Mouse (Mus musculus) neural tube, embryonic 13.5 days (tissue): ENCODE data around the gene Zfp74. TPM values are rescaled to one million over a fixed set of nuclear protein-coding genes. Genes with fewer than 3 reads are reported as not detected.
"Not testable (repeated sequence)": the region's sequence is repeated elsewhere in the genome, so short reads cannot be mapped to it uniquely, and the experiment has no call there.

Experiments
- ATAC-seq: fragments of 200-750 bp; cut with Nextera tagmentation; 2 replicates; pipeline ENCODE4 v1.8.0; 2017; ENCODE audit warnings: low read depth, mild to moderate bottlenecking, moderate TSS enrichment, moderate library complexity
- H3K27ac ChIP-seq: fragments of 300-500 bp; sonication (generic); replicated peaks from 2 replicates; pipeline ENCODE4 v1.5.1; 2015; ENCODE audit warnings: moderate library complexity, mild to moderate bottlenecking, inconsistent platforms
- H3K27me3 ChIP-seq: fragments of 300-500 bp; sonication (generic); 2 replicates; pipeline ENCODE4 v1.6.1; 2015; ENCODE audit warnings: mild to moderate bottlenecking, inconsistent platforms
- H3K36me3 ChIP-seq: fragments of 300-500 bp; sonication (generic); 2 replicates; pipeline ENCODE4 v1.6.1; 2015; ENCODE audit warnings: mild to moderate bottlenecking, inconsistent platforms
- H3K4me1 ChIP-seq: fragments of 300-500 bp; sonication (generic); replicated peaks from 2 replicates; pipeline ENCODE4 v1.6.1; 2015; ENCODE audit warnings: inconsistent platforms
- H3K4me2 ChIP-seq: fragments of 300-500 bp; sonication (generic); 2 replicates; pipeline ENCODE4 v1.6.1; 2015; ENCODE audit warnings: inconsistent platforms, mild to moderate bottlenecking, moderate library complexity
- H3K4me3 ChIP-seq: fragments of 300-500 bp; sonication (generic); 2 replicates; pipeline ENCODE4 v1.5.1; 2015; ENCODE audit warnings: mild to moderate bottlenecking, inconsistent platforms
- H3K9ac ChIP-seq: fragments of 300-500 bp; sonication (generic); 2 replicates; pipeline ENCODE4 v1.6.1; 2015; ENCODE audit warnings: moderate library complexity, mild to moderate bottlenecking, inconsistent platforms
- H3K9me3 ChIP-seq: fragments of 300-500 bp; sonication (generic); 2 replicates; pipeline ENCODE4 v1.6.1; 2016; ENCODE audit warnings: inconsistent platforms
- WGBS: fragments of 180-500 bp; shearing (Covaris S2); methylation state at CpG from one replicate; pipeline ENCODE4 v1.1.7; 2015; 5-methylcytosine and 5-hydroxymethylcytosine counted together
- polyA plus RNA-seq: library from polyadenylated mRNA; unstranded; fragments of >200 nt; fragmentation: Nextera tagmentation; extraction: Ambion mirVana; gene quantifications from 2 replicates; pipeline ENCODE4 v1.2.1, GENCODE M21; 2015

Zfp74 gene
- polyA plus RNA-seq, 1 experiment from 2014 or later: 15.0 TPM

DNA sequence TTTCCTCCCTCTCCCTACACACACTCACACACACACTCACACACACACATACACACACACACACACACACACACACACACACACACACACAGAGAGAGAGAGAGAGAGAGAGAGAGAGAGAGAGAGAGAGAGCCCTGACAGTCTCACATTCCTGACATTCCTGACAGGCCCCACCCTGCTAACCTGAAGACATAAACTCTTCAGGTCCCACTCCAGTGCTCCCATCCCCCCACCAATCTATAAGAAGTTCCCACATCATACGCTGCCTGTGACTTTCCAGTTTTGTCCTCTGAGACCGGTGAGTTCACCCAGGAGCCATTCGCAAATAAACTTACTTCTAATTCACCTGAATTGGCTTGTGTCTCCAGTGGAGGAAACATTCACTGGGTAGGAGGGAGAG is 28.0 kb upstream of the Zfp74 start:
- peaks cover 12% of the 10 kb centered on the region for H3K36me3 ChIP-seq
- H3K27me3 ChIP-seq: no peaks in the 10 kb centered on the region
- no peaks in the 10 kb centered on the region for H3K9me3 ChIP-seq
- H3K4me3 ChIP-seq: no peak overlapping the region
- no peak overlapping the region for H3K9ac ChIP-seq
- ATAC-seq: no peak
- H3K27ac ChIP-seq: no peak overlapping the region
- peaks cover 29% of the 10 kb centered on the region for H3K4me1 ChIP-seq
- H3K4me2 ChIP-seq: no peak overlapping the region
- 95% methylated on average over 3 of the region's 3 CpGs for WGBS

DNA sequence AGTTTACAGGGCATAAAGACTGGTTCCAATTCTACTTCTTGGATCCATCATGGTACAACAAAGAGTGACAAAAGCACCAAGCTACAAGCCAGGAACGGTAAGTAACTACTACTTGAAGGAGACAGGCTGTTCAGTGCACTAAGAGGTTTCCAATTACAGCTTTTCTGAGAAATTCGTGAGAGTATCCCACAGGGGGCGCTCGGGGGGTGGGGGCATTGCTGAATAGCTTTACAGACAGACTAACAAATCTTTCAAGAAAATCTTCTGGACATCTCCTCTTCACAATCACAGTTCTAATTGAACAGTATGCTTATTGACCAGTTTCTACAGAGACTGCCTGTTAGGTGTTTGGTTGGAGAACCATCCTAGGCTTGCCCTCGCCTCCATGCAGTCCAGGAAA is 27.6 kb upstream of the Zfp74 start:
- WGBS: 57% methylated on average over 5 of the region's 5 CpGs
- no peak overlapping the region for H3K4me2 ChIP-seq
- no peak overlapping the region for H3K9ac ChIP-seq
- no peak overlapping the region for H3K27ac ChIP-seq
- no peaks in the 10 kb centered on the region for H3K27me3 ChIP-seq
- H3K9me3 ChIP-seq: no peaks in the 10 kb centered on the region
- H3K4me3 ChIP-seq: no peak overlapping the region
- no peak for ATAC-seq
- peaks cover 10% of the 10 kb centered on the region for H3K36me3 ChIP-seq
- H3K4me1 ChIP-seq: peaks cover 29% of the 10 kb centered on the region

DNA sequence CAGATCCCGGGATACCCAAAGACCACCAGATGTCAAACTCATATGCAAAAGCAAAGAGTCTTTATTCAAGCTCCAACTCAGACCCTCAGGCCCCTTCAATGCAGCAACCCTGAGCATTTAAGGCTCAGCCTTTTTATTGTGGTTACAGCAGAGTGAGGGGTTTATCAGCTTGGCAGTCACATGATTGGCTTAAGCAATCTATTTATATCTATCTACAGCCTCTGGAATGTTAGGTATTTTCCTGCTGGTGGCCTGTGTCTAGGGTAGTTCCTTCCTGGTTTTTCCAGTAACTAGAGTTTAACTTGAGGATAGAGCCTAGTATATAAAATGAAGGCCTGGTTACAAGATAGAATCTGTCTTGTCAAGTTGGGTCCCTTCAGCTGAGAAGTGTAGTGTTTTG is 26.9 kb upstream of the Zfp74 start:
- no peaks in the 10 kb centered on the region for H3K9me3 ChIP-seq
- no peaks in the 10 kb centered on the region for H3K27me3 ChIP-seq
- H3K4me1 ChIP-seq: peaks cover 27% of the 10 kb centered on the region
- H3K4me2 ChIP-seq: no peak overlapping the region
- ATAC-seq: no peak
- H3K4me3 ChIP-seq: no peak overlapping the region
- H3K9ac ChIP-seq: no peak overlapping the region
- no peak overlapping the region for H3K27ac ChIP-seq
- peaks cover 4% of the 10 kb centered on the region for H3K36me3 ChIP-seq
- 87% methylated on average over 1 of the region's 1 CpGs for WGBS

DNA sequence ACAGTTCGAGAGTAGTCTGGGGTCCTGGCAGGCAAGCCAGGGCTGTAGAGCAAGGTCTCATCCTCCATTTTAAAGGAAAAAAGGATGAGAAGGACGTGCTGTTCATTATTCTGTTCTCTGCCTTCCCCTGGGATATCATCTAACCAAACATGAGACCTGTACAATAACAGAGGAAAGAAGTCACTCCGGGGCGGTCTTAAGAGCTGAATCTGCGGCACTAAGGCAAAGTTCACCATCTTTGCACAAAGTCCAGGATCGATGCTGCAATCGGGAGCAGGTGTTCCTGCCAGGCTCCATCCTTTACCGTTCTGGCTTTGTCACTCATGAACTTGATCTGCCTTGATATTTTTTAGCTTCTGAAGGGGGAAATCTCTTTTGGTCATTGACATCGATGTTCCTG is 16.8 kb upstream of the Zfp74 start:
- 87% methylated on average over 9 of the region's 9 CpGs for WGBS
- Histone ChIP-seq H3K4me1 (no peaks in the 10 kb centered on the region), H3K27ac (no peak overlapping the region), H3K36me3 (0 out of 2 replicates have a peak, but pooled peaks cover 5% of the 10 kb centered on the region), H3K9ac (no peak overlapping the region), H3K9me3 (no peaks in the 10 kb centered on the region; the same call in 1 of the 2 replicates), H3K4me2 (no peak overlapping the region), H3K4me3 (no peak overlapping the region), H3K27me3 (no peaks in the 10 kb centered on the region)
- ATAC-seq: no peak

DNA sequence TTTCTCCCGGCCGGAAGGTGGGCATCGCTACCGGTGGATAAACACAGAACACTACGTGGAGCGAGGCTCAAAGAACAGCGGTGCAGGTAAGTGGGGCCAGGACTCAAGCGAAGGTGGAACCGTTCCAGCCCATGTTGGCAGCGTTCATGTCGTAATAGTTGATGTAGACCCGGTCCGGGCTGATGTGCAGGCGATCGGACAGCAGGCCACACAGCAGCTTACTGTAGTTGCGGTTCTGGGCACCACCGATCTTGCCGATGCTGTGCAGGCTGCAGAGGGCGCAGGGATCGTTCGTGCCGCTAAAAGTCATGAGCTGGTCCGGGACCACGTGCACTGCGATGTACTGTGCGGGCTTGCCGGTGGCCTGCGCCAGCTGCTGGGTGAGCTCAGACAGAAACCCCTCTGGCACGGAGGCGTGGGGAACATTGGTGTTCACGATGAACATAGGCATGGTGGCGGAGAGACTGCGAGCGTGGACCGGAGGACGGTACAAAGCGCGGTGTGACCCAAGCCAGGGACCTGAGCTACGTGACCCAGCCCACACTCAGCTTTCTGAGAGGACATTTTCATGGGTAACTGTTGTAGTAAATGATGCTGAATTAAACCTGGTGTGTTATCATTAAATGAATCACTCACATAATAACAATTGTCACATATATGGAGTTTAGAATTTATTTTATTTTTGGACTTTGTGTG is 11.4 kb upstream of the Zfp74 start:
- H3K4me3 ChIP-seq, H3K27me3 ChIP-seq, ATAC-seq, H3K9ac ChIP-seq, H3K36me3 ChIP-seq, H3K27ac ChIP-seq, H3K4me1 ChIP-seq, H3K9me3 ChIP-seq, H3K4me2 ChIP-seq: not testable (repeated sequence)
- WGBS: 49% methylated on average over 39 of the region's 39 CpGs

DNA sequence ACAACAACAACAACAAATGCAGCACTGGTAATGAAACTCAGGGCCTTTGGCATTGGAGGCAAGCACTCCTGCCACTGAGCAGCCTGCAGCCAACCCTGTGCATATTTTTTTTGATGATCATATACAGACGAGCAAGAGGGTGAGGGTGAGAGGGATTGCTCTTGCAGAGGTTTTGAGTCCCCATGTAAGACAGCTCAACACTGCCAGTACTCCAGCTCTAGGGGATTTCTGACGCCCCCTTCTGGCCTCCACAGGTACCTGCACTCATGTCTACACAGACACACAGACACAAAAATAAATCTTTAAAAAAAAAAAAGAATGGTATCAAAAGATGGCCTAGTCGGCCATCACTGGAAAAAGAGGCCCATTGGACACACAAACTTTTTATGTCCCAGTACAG is 5.1 kb upstream of the Zfp74 start:
- H3K9me3 ChIP-seq: no peaks in the 10 kb centered on the region
- H3K36me3 ChIP-seq: no peaks in the 10 kb centered on the region
- H3K4me3 ChIP-seq: no peak overlapping the region
- ATAC-seq: no peak
- no peak overlapping the region for H3K9ac ChIP-seq
- H3K4me1 ChIP-seq: no peaks in the 10 kb centered on the region
- no peak overlapping the region for H3K27ac ChIP-seq
- no peaks in the 10 kb centered on the region for H3K27me3 ChIP-seq
- no peak overlapping the region for H3K4me2 ChIP-seq
- 63% methylated on average over 3 of the region's 3 CpGs for WGBS

DNA sequence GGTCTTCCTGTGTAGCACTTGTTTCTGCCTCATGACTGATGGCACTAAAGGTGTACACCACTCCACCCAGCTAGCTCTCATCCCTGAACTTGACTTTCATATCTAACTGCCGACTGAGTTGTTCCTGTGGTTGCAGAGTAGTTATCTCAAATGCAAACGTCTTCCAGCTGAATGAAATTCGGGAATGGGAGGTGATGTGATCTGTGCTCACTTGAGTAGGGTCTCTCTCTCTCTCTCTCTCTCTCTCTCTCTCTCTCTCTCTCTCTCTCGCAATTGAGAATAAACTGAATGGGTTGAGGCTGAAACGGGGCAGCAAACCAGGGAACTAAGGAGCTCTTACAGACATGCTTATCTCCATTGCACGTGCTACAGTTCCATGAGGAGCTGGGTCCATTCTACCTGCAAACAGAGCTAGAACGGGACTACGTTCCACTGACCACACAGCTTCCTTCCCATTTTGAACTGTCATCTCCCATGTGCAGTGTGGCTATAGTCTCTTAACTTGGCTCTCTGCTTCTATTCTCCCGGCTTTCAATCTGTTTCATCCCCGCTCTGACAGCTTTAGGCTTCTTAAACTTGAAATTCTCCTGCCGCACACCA is 4.3 kb upstream of the Zfp74 start:
- Histone ChIP-seq H3K9ac (no peak overlapping the region), H3K27me3 (no peaks in the 10 kb centered on the region), H3K4me1 (no peaks in the 10 kb centered on the region), H3K4me2 (no peak overlapping the region), H3K36me3 (no peaks in the 10 kb centered on the region), H3K9me3 (no peaks in the 10 kb centered on the region), H3K4me3 (no peak overlapping the region), H3K27ac (no peak overlapping the region)
- WGBS: 90% methylated on average over 11 of the region's 11 CpGs
- ATAC-seq: no peak

DNA sequence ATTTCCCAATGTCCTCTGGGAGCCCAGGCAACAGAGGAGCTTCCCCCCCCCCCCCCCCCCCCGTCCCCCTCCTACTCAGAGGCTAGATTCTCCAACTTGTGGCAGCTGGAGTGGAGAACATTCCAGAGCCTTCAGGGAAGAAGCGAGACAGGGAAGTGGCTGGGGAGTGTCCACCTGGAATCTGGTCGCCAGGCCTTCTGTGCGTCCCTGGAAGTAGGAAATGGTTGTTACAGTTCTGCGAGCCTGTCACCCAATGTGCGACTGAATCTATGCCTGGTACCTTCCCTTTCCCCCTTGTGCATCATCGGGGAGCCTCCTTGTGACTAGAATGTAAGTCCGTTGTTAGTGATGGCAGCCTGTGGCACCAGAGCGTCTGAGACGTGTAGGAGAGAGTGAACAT is 2.4 kb upstream of the Zfp74 start:
- Histone ChIP-seq H3K9me3 (no peaks in the 10 kb centered on the region), H3K4me2 (no peak overlapping the region), H3K4me3 (no peak overlapping the region), H3K9ac (no peak overlapping the region), H3K36me3 (peaks cover under 1% of the 10 kb centered on the region; the same call in 1 of the 2 replicates), H3K4me1 (peaks cover 8% of the 10 kb centered on the region), H3K27ac (no peak overlapping the region), H3K27me3 (no peaks in the 10 kb centered on the region)
- WGBS: 67% methylated on average over 10 of the region's 10 CpGs
- no peak for ATAC-seq

DNA sequence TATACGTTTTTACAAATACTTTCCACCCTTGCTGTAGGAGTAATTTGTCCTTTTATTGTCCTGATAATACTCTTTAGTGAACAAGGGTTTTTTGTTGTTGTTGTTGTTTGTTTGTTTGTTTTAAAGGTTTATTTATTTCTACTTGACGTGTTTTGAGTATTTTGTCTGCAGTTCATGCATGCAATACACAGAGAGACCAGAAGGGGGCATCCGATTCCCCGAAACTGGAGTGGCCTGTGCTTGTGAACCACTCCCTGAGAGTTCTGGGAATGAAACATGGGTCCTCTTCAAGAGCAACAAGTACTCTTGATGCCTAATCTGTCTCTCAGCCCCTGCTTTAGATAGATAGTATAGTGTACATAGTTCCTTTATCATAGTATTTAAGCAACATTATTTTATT is 842 bp upstream of the Zfp74 start:
- peaks cover 16% of the 10 kb centered on the region for H3K36me3 ChIP-seq
- peak overlapping the region; percentile 63 for H3K4me2 ChIP-seq
- peaks cover 8% of the 10 kb centered on the region for H3K4me1 ChIP-seq
- H3K4me3 ChIP-seq: 0 out of 2 replicates have a peak overlapping the region, but pooled peaks have one; percentile 80
- H3K9ac ChIP-seq: no peak overlapping the region
- H3K27me3 ChIP-seq: no peaks in the 10 kb centered on the region
- H3K9me3 ChIP-seq: no peaks in the 10 kb centered on the region
- ATAC-seq: no peak
- WGBS: 24% methylated on average over 4 of the region's 4 CpGs
- H3K27ac ChIP-seq: no peak overlapping the region

DNA sequence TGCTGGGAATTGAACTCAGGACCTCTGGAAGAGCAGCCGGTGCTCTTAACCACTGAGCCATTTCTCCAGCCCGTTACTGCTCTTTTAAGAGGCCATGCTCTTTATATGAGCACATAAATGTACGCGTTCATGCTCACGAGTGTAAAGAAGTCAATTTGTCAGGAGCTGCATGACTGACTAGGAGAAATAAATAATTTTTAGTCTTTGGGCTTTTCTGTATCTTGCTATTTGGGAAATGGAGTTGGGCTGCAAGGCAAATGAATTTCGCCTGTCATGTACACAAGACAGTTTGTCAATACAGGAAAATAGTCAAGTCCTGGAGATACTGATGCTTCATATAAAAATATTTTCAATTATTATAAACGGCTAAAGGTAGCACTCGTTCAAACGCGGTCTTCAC is 803 bp downstream of the Zfp74 start:
- 39% methylated on average over 10 of the region's 10 CpGs for WGBS
- Histone ChIP-seq H3K4me3 (peak overlapping the region; percentile 80), H3K4me1 (peaks cover 8% of the 10 kb centered on the region), H3K9me3 (no peaks in the 10 kb centered on the region), H3K27me3 (no peaks in the 10 kb centered on the region), H3K4me2 (peak overlapping the region; percentile 63), H3K36me3 (peaks cover 28% of the 10 kb centered on the region), H3K27ac (peak overlapping the region; percentile 97), H3K9ac (peak overlapping the region; percentile 94)
- ATAC-seq: no peak

DNA sequence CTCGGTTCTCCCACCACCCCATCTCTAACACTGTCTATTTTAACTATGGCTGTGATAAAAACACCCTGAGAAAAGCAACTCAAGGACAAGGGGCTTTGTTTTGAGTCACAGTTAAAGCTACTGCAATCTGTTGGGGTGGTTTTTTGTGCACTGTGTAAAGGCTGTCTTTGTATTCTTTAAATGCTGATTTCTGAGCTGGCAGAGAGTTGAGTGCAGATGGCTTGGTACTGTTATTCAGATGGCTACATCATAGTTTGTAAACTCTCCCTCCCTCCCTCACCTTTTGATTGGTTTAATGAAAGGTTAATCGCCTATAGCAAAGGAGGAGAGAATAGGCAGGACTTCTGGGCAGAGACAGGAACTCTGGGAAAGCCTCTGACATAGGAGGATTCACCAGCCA is 9.7 kb downstream of the Zfp74 start:
- Histone ChIP-seq H3K4me3 (no peak overlapping the region), H3K36me3 (peaks cover 58% of the 10 kb centered on the region), H3K4me1 (no peaks in the 10 kb centered on the region), H3K9me3 (no peaks in the 10 kb centered on the region), H3K9ac (no peak overlapping the region), H3K27me3 (no peaks in the 10 kb centered on the region), H3K4me2 (no peak overlapping the region), H3K27ac (no peak overlapping the region)
- no peak for ATAC-seq
- 73% methylated on average over 2 of the region's 2 CpGs for WGBS

DNA sequence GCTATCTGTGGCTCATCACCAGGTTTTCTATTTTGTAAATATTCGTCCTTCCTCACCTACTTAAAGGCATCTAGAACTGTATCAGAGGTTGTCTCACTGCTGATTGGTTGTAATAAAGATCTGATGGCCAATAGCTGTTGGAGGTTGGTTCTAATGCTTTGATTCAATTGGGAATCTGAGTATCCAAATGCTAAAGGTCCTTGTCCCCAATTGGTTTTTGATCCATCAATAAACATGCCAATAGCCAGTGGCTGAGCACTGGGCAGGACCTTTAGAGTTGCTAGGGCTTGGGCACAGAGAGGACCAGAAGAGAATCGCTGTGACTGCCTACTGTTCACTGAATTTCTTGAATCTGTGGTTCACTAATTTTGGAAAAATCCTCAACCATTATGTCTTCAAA is 10.2 kb downstream of the Zfp74 start:
- ATAC-seq: no peak
- Histone ChIP-seq H3K4me2 (no peak overlapping the region), H3K4me3 (no peak overlapping the region), H3K9me3 (no peaks in the 10 kb centered on the region), H3K27me3 (no peaks in the 10 kb centered on the region), H3K36me3 (peaks cover 54% of the 10 kb centered on the region), H3K9ac (no peak overlapping the region), H3K4me1 (no peaks in the 10 kb centered on the region), H3K27ac (no peak overlapping the region)
- 76% methylated on average over 2 of the region's 2 CpGs for WGBS

DNA sequence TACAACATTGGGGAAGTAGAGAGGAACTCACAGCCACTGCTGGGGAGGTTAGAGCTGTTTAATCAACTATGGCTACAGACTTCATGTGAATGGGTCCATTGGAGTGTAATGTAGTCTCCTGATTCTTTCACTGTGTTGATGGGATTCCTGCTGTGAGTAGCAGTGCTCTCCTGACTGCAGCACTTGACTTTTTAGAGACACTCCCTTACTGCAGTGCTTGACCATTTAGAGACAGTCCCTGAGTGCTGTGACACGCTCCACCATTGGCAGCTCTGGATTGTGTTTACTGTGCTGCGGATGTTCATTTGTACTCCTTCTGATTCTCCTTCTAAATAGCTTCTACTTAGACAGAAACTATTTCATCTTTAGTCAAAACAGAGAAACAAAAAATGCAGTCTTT is 11.1 kb downstream of the Zfp74 start:
- 47% methylated on average over 2 of the region's 2 CpGs for WGBS
- H3K36me3 ChIP-seq: peaks cover 49% of the 10 kb centered on the region
- ATAC-seq: no peak

More for the DNA sequence above, 11.1 kb downstream of the Zfp74 start:
- Histone ChIP-seq H3K4me1 (no peaks in the 10 kb centered on the region), H3K9me3 (no peaks in the 10 kb centered on the region), H3K4me3 (no peak overlapping the region), H3K4me2 (no peak overlapping the region), H3K9ac (no peak overlapping the region), H3K27me3 (no peaks in the 10 kb centered on the region), H3K27ac (no peak overlapping the region)
